Mouse (Mus musculus): ENCODE results near the gene Ubc. TPM values are rescaled to one million over a fixed set of nuclear protein-coding genes. Genes with fewer than 3 reads are reported as not detected.

Gene Ubc
- polyA plus RNA-seq, 1 experiment from 2014 or later = 1,012 TPM

DNA sequence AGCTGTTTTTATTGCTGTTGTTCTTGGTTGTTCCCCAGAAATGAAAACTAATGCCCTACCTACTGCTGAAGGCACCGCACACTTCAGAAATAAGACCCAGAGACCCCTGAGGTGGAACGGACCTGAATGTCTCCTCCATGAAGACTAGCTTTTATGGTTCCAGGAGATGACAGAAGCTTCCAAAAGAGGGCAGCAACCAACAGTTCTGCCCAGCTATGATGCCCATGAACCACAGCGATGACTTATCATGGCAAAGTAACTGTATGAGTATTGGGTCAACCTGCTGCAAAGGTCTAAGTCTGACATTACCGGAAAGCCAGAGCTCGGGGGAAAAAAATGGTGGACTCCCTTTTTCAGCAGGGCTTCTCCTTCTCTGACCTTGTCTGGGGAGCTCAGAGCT lies 11.1 kb downstream of the Ubc start:
- Histone ChIP-seq H3K27me3 (no peaks in the 10 kb centered on the region), H3K4me2 (no peak overlapping the region), H3K36me3 (no peaks in the 10 kb centered on the region), H3K4me3 (no peak overlapping the region), H3K27ac (no peak overlapping the region), H3K9me3 (no peaks in the 10 kb centered on the region), H3K9ac (no peak overlapping the region), H3K4me1 (no peaks in the 10 kb centered on the region)
- 87% methylated on average over 5 of the region's 5 CpGs for WGBS
- ATAC-seq (ENCODE audit: insufficient number of reproducible peaks, insufficient read depth, low FRiP score, low TSS enrichment, low read depth) = no peak

DNA sequence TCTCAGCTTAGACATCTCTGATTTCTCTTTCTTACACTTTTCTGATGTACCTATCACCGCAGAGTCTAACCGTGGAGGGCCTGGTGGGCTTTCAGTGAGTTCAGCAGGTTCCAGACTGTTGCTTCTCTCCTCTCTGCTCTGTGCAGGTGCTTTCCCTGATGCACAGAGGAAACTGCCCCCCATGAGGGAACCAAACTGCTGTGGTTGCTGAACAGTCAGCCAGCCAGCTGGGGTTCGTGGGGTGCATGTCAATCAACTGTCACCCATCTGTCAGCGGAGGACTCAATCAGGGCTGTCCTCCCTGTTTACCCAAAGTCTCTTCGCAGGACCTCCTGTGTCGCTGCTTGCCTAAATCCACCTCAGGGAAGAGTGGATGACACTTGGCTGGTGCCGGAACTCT lies 12.8 kb downstream of the Ubc start:
- Histone ChIP-seq H3K4me1 (no peaks in the 10 kb centered on the region), H3K27ac (no peak overlapping the region), H3K4me2 (no peak overlapping the region), H3K9ac (no peak overlapping the region), H3K9me3 (no peaks in the 10 kb centered on the region), H3K36me3 (no peaks in the 10 kb centered on the region), H3K27me3 (no peaks in the 10 kb centered on the region), H3K4me3 (no peak overlapping the region)
- WGBS = 62% methylated on average over 7 of the region's 7 CpGs
- no peak for ATAC-seq (ENCODE audit: insufficient number of reproducible peaks, insufficient read depth, low FRiP score, low TSS enrichment, low read depth)

DNA sequence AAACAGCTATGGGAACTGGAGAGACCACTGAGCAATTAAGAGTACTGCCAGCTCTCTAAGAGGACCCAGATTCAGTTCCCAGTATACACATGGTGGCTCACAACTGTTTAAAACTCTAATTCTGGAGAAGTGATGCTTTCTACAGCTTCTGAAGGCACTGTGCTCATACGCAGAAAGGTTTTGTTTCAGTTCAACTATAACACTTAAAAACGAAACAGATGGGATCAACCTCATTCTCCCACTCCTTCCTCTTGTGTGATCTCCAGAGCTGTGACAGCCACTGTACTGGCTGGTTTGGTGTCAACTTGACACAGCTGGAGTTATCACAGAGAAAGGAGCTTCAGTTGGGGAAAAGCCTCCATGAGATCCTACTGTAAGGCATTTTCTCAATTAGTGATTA lies 14.1 kb downstream of the Ubc start:
- Histone ChIP-seq H3K4me3 (no peak overlapping the region), H3K9ac (no peak overlapping the region), H3K27me3 (no peaks in the 10 kb centered on the region), H3K36me3 (no peaks in the 10 kb centered on the region), H3K27ac (no peak overlapping the region), H3K4me1 (no peaks in the 10 kb centered on the region), H3K4me2 (no peak overlapping the region), H3K9me3 (no peaks in the 10 kb centered on the region)
- no peak for ATAC-seq (ENCODE audit: insufficient number of reproducible peaks, insufficient read depth, low FRiP score, low TSS enrichment, low read depth)
- 73% methylated on average over 2 of the region's 2 CpGs for WGBS

DNA sequence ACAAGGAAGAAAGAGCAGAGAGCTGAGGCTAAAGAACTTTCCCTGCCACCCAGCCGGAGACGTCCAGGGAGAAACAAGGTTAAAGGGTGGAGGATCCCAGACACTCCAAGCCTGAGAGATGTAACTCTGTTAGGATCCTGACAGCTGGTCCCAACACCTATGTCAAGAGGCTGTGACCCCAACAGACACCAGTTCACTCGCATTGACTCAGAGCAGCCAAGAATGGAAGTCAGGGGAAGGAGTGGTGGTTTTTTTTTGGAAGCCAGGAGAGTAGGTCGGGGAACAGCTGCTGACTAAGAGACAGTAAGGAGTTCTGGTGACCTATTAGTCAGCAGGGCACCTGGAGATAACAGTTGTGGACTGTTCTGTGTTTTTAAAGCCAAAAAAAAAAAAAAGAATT lies 18.0 kb downstream of the Ubc start:
- Histone ChIP-seq H3K4me3 (no peak overlapping the region), H3K9me3 (no peaks in the 10 kb centered on the region), H3K36me3 (no peaks in the 10 kb centered on the region), H3K4me1 (no peaks in the 10 kb centered on the region), H3K9ac (no peak overlapping the region), H3K27me3 (no peaks in the 10 kb centered on the region), H3K4me2 (no peak overlapping the region), H3K27ac (no peak overlapping the region)
- no peak for ATAC-seq (ENCODE audit: insufficient number of reproducible peaks, insufficient read depth, low FRiP score, low TSS enrichment, low read depth)
- 81% methylated on average over 4 of the region's 4 CpGs for WGBS

DNA sequence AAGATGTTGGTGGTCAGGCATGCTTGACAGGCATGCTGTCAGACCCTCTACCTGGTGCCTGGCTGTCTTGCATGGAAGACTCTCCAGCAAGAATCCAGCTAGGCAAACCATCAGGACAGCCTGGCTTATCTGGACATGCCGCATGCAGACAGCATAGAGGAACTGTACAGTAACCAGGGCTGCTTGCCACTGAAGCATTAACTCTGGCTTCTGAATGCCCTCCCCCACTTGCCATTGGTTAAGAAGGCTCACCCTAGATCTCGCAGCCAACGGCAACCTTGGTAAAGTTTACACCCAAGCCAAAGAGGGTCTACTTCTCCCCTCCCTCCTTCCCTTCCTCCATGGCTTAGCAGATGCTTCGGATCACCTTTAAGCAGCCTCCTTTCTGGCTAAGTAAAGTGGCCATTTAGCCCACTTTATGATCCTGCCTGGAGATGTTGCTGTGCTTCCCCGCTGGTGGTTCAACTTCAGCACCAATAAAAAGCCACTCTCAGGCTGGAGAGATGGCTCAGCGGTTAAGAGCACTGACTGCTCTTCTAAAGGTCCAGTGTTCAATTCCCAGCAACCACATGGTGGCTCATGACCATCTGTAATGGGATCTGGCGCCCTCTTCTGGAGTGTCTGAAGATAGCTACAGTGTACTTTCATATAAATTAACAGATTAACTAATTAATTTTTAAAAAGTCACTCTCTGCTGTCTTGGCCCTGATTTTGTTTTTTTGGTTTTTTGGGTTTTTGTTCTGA lies 18.9 kb downstream of the Ubc start:
- Histone ChIP-seq H3K27ac (no peak overlapping the region), H3K4me1 (no peaks in the 10 kb centered on the region), H3K4me2 (no peak overlapping the region), H3K36me3 (no peaks in the 10 kb centered on the region), H3K9ac (no peak overlapping the region), H3K4me3 (no peak overlapping the region), H3K27me3 (no peaks in the 10 kb centered on the region), H3K9me3 (no peaks in the 10 kb centered on the region)
- no peak for ATAC-seq (ENCODE audit: insufficient number of reproducible peaks, insufficient read depth, low FRiP score, low TSS enrichment, low read depth)
- 69% methylated on average over 7 of the region's 7 CpGs for WGBS

DNA sequence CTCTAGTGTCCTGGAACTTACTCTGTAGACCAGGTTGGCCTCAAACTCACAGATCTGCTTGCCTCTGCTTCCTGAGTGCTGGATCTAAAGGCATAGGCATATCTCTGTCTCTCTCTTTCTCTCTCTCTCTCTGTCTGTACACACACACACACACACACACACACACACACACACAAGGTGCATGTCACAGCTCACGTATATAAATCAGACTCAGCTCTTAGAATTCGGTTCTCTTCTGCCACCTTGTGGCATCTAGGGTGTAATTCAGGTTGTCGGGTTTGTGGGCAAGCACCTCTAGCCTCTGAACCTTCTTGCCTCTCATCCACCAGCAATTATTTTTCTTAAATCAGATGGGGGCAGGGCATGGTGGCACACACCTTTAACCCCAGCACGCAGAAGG lies 21.4 kb downstream of the Ubc start:
- Histone ChIP-seq H3K36me3 (no peaks in the 10 kb centered on the region), H3K4me1 (no peaks in the 10 kb centered on the region), H3K27ac (no peak overlapping the region), H3K9ac (no peak overlapping the region), H3K4me3 (no peak overlapping the region), H3K27me3 (no peaks in the 10 kb centered on the region), H3K9me3 (no peaks in the 10 kb centered on the region), H3K4me2 (no peak overlapping the region)
- 0% methylated on average over 4 of the region's 4 CpGs for WGBS
- ATAC-seq (ENCODE audit: insufficient number of reproducible peaks, insufficient read depth, low FRiP score, low TSS enrichment, low read depth) = no peak

DNA sequence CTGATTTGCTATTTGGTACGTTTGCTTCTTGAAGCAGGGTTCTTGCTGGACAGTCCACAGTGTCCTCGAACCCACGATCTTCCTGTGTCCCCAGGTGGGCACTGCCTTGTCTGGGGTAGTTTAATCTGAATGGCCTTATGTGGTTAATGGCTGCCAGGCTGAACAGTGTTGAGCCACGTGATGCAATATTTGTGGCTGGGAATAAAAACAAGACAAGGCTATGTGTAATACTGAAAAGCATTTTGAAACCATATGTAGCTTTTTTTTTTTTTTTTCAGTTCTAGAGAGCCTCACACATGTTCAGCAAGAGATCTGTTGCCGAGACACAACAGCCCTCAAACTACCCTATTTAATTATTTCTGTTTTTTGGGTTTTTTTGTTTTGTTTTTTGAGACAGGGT lies 21.8 kb downstream of the Ubc start:
- 60% methylated on average over 5 of the region's 5 CpGs for WGBS
- H3K4me3 ChIP-seq = no peak overlapping the region
- no peak overlapping the region for H3K4me2 ChIP-seq
- H3K9me3 ChIP-seq = no peaks in the 10 kb centered on the region
- H3K9ac ChIP-seq = no peak overlapping the region
- H3K4me1 ChIP-seq = no peaks in the 10 kb centered on the region
- ATAC-seq (ENCODE audit: insufficient number of reproducible peaks, insufficient read depth, low FRiP score, low TSS enrichment, low read depth) = no peak
- H3K27me3 ChIP-seq = no peaks in the 10 kb centered on the region
- no peak overlapping the region for H3K27ac ChIP-seq
- H3K36me3 ChIP-seq = no peaks in the 10 kb centered on the region

DNA sequence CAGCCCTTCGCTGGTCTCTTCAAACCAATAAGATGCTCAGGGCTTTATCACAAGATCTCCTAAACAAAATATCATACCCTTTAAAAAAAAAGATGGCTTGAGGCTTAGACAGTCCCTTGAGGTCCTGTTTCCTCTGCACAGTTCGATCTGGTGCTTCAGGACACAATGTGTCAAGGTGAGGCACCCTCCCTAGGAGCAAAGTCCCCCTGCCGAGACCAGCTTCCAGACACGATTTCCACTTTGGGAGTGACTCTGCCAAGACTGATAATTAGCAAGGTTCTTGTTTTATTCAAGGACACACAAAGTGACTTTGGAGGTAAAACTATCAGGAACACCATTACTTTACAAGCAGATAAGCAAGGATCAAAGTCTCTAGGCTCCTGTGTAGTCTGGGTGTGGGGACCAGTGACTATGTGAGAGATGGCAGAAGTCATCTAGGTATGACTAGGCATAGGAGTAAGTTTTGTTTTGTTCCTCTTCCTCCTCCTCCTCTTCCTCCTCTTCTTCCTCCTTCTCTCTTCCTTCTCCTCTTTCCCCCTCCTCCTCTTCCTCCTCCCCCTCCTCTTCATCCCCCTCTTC lies 25.1 kb downstream of the Ubc start:
- no peak overlapping the region for H3K9ac ChIP-seq
- H3K27ac ChIP-seq = no peak overlapping the region
- ATAC-seq (ENCODE audit: insufficient number of reproducible peaks, insufficient read depth, low FRiP score, low TSS enrichment, low read depth) = no peak
- H3K4me1 ChIP-seq = peaks cover 7% of the 10 kb centered on the region; the same call in 1 of the 2 replicates
- WGBS = 79% methylated on average over 4 of the region's 4 CpGs
- no peaks in the 10 kb centered on the region for H3K27me3 ChIP-seq
- H3K4me3 ChIP-seq = no peak overlapping the region
- H3K4me2 ChIP-seq = no peak overlapping the region
- no peaks in the 10 kb centered on the region for H3K36me3 ChIP-seq
- no peaks in the 10 kb centered on the region for H3K9me3 ChIP-seq

DNA sequence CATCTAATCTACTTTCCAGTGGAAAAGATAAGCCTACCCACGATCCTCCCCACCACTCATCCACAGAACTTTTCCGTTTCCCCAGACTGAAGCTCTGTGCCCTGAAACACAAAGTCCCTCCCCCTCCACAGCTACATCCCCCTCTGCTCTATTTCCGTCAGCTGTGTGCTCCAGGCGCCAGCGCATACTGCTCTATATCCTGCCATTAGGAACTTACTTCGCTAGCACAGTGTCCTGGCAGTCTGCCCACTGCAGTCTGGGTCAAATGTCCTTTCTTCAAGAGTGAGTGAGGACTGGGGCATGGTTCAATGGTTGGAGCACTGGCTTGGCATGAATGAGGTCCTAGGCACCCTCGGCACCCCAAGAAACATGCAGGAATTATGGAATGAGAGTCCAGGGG lies 26.1 kb downstream of the Ubc start:
- Histone ChIP-seq H3K4me3 (no peak overlapping the region), H3K4me1 (peaks cover 7% of the 10 kb centered on the region; the same call in 1 of the 2 replicates), H3K9ac (no peak overlapping the region), H3K27me3 (no peaks in the 10 kb centered on the region), H3K27ac (no peak overlapping the region), H3K4me2 (no peak overlapping the region), H3K9me3 (no peaks in the 10 kb centered on the region), H3K36me3 (no peaks in the 10 kb centered on the region)
- 80% methylated on average over 7 of the region's 7 CpGs for WGBS
- ATAC-seq (ENCODE audit: insufficient number of reproducible peaks, insufficient read depth, low FRiP score, low TSS enrichment, low read depth) = no peak

DNA sequence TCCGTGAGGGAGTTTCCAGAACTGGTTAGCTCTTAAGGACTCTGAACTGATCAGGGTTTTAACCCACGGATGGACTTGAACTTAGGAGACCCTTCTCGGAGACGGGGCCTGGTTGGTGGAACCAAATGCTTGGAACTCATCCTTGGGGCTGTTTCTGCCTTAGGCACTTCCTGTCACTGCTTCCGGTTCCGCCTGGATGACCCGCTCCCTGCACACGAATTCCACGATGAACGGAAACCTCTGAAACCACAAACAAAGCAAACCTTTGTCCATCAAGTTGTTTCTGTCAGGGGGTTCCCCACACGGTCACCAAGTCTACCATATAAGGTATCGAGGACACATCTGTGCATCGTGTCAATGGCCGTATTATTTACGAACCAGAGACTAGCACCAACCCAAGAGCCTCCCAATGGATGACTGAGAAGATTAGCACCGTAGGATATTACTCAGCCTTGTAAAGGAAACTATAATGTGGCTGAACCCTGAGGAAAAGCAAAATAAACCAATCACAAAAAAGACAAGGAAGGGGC lies 29.0 kb downstream of the Ubc start:
- Histone ChIP-seq H3K27ac (no peak overlapping the region), H3K9me3 (no peaks in the 10 kb centered on the region), H3K9ac (no peak overlapping the region), H3K4me1 (peaks cover 9% of the 10 kb centered on the region), H3K36me3 (no peaks in the 10 kb centered on the region), H3K4me2 (peak overlapping the region; percentile 22), H3K4me3 (no peak overlapping the region), H3K27me3 (no peaks in the 10 kb centered on the region)
- 35% methylated on average over 16 of the region's 16 CpGs for WGBS
- ATAC-seq (ENCODE audit: insufficient number of reproducible peaks, insufficient read depth, low FRiP score, low TSS enrichment, low read depth) = no peak

DNA sequence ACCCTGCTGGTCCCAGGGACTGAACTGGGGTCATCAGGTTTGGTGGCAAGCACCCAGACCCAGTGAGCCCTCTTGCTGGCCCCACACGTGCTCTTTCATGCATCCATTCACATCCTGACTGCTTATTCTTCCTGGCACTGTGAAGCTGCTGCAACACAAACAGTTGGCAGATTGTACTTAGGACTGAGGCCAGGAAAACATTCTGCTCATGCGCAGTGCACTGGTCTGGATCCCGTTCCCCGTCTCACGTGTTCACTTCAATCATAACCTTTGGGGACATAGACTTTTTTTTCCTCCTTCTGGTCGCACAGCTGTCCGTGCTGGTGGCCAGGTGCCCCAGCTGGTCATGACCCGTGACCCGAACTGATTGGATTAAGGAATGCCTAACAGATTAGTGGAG lies 29.4 kb downstream of the Ubc start:
- ATAC-seq (ENCODE audit: insufficient number of reproducible peaks, insufficient read depth, low FRiP score, low TSS enrichment, low read depth) = no peak
- H3K4me1 ChIP-seq = peaks cover 14% of the 10 kb centered on the region
- H3K36me3 ChIP-seq = no peaks in the 10 kb centered on the region
- peak overlapping the region; percentile 22 for H3K4me2 ChIP-seq
- WGBS = 44% methylated on average over 9 of the region's 9 CpGs
- no peaks in the 10 kb centered on the region for H3K9me3 ChIP-seq
- H3K4me3 ChIP-seq = no peak overlapping the region
- no peak overlapping the region for H3K27ac ChIP-seq
- no peak overlapping the region for H3K9ac ChIP-seq
- H3K27me3 ChIP-seq = no peaks in the 10 kb centered on the region

DNA sequence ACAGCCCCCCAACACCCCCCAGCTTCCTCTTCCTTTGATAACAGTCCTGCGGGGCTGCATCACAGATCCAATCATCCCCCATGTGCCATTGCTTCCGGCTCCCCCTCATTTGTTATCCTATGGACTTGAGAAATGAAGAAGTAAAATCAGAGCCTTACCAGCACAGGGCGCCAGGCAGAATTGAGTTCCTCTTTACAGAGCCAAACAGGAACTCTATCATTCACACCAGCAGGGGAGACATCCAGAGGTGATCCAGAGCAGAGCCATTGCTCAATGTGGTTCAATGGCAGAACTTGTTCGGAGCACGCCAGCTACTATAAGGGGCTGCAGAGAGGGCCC lies 31.8 kb downstream of the Ubc start:
- Histone ChIP-seq H3K4me1 (peaks cover 25% of the 10 kb centered on the region), H3K9me3 (0 out of 2 replicates have a peak, but pooled peaks cover under 1% of the 10 kb centered on the region), H3K4me2 (no peak overlapping the region), H3K36me3 (no peaks in the 10 kb centered on the region), H3K27me3 (no peaks in the 10 kb centered on the region), H3K4me3 (no peak overlapping the region), H3K9ac (no peak overlapping the region), H3K27ac (no peak overlapping the region)
- ATAC-seq (ENCODE audit: insufficient number of reproducible peaks, insufficient read depth, low FRiP score, low TSS enrichment, low read depth) = no peak
- WGBS = 83% methylated on average over 5 of the region's 5 CpGs
